Mouse (Mus musculus) T-cell, adult 66 days (primary cell): Measurements from ENCODE around the gene Vcan. TPM values are rescaled to one million over a fixed set of nuclear protein-coding genes. Genes with fewer than 3 reads are reported as not detected.

ENCODE experiments used
- total RNA-seq, 2 experiments: library from RNA; stranded (reverse); gene quantifications; 3 replicates in 1 of 2; 4 replicates in 1 of 2; pipeline ENCODE4 v1.2.4; 2023

Gene Vcan
- total RNA-seq = under 1 TPM in 1 of 2 experiments, not detected in 1; 0.06 TPM

DNA sequence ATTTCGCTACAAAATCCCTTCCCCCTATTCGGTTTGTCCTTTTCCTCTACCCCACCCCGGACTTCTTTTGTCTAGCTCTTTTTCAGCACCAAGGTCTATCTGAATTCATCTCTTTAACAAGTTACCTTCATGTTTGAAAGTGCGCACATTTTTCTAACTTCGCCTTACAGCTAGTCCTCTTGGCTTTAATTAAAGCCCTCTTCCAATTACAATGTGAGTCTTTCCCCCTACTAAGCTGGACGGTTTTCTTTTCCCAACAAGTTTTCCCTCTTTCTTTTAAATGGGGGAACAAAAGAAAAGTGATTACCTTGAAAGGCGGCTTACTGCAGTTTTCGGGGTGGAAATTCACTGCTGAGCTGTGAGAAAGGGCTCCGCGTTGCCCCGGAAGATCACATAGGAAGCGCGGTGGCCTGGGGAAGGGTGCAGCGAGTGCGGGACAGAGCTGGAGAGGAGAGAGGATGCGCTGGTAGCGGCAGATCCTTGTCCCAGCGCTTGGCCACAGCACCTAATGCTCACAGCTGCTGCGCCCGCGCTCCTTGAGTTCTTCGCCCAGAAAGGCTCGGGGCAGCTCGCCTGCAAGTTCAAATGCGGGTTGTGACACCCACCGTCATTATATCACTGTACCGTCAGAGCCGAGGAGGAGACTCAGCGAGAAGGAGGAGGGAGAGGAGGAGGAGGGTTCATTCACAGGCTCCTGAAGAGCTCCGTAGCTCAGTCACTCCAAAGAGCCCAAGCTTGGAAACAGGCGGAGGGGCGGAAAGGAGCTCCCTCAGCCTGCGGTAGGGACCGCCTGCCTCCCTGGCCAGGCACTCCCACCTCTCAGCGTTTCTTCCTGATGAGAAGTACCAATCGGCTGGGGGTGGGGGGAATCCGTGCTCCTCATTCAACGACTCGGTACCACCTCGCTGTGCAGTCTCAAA is at the start of gene Vcan:
Gene Vcan (minus strand): TSS at position 744 of the 920 bp plus-strand sequence.

Other genes with a start within 250 kb of the Vcan start
- not detected for gene Hapln1, start 202.7 kb downstream of the Vcan start, total RNA-seq